Mouse (Mus musculus) CH12.LX (cell line): ENCODE measurements at regions not wholly inside any gene's neighbourhood (a gene's known extent, or its start where the extent isn't known, plus 50 kb on each side); places are given as distances from the start of the nearest gene placed in this dataset.

ENCODE experiments used
- DNase-seq: peaks from one replicate; pipeline ENCODE4 v3.0.0-alpha.2; 2013; ENCODE audit errors: extremely low read depth
- H3K27ac ChIP-seq: 2 replicates; pipeline ENCODE4 v1.5.1; 2012; ENCODE audit warnings: low read depth, mild to moderate bottlenecking, control low read depth, moderate library complexity; ENCODE audit not compliant: insufficient read depth
- H3K27me3 ChIP-seq: replicated peaks from 2 replicates; pipeline ENCODE3; 2012; ENCODE audit warnings: inconsistent platforms
- H3K36me3 ChIP-seq, 2 experiments: replicated peaks in 1 of 2; 2 replicates each; pipeline versions ENCODE3 to v1.6.1; 2012; ENCODE audit warnings: inconsistent platforms in 1 of 2, low read length in 1 of 2, mild to moderate bottlenecking in 1 of 2, mixed read lengths in 1 of 2, moderate library complexity in 1 of 2; ENCODE audit not compliant: control insufficient read depth in 1 of 2, insufficient read depth in 1 of 2
- H3K4me1 ChIP-seq, 2 experiments: 2 replicates each; pipeline ENCODE4 v1.6.1; 2012; ENCODE audit warnings: inconsistent platforms in 1 of 2, moderate library complexity in 1 of 2; ENCODE audit not compliant: insufficient read depth in 2 of 2, control insufficient read depth in 1 of 2
- H3K4me2 ChIP-seq: 2 replicates; pipeline ENCODE4 v1.6.1; 2012; ENCODE audit warnings: low read depth, mild to moderate bottlenecking, control low read depth; ENCODE audit not compliant: poor library complexity, insufficient read depth, severe bottlenecking
- H3K4me3 ChIP-seq, 3 experiments: fragments of 150-350 bp in 1 of 3; sonication (generic) in 1 of 3; replicated peaks in 1 of 3; 2 replicates each; pipeline versions ENCODE3 to v1.5.1; 2011 to 2012; ENCODE audit warnings: low read depth in 2 of 3, low read length in 2 of 3, mild to moderate bottlenecking in 2 of 3, moderate library complexity in 2 of 3, control low read depth in 1 of 3, improper control_type of control experiment in 1 of 3, inconsistent platforms in 1 of 3, mixed read lengths in 1 of 3; ENCODE audit not compliant: poor library complexity in 1 of 3
- H3K79me2 ChIP-seq: replicated peaks from 2 replicates; pipeline ENCODE4 v1.6.1; 2012; ENCODE audit warnings: mild to moderate bottlenecking, moderate library complexity; ENCODE audit not compliant: control insufficient read depth, poor library complexity, insufficient read depth, severe bottlenecking; ENCODE audit errors: extremely low read depth
- H3K9ac ChIP-seq: 2 replicates; pipeline ENCODE4 v1.6.1; 2012; ENCODE audit warnings: low read depth, mild to moderate bottlenecking, control low read depth, moderate library complexity; ENCODE audit not compliant: insufficient read depth
- H3K9me3 ChIP-seq: replicated peaks from 2 replicates; pipeline ENCODE3; 2012; ENCODE audit warnings: low read length, inconsistent platforms, mixed read lengths
- BHLHE40 ChIP-seq: IDR thresholded peaks from 2 replicates; pipeline ENCODE4 v1.6.1; 2011; ENCODE audit warnings: mild to moderate bottlenecking, low read depth, low read length, improper control_type of control experiment
- CHD1 ChIP-seq: IDR thresholded peaks from 2 replicates; pipeline ENCODE4 v1.6.1; 2012; ENCODE audit warnings: low read depth, low read length, improper control_type of control experiment, inconsistent platforms
- CTCF ChIP-seq, 2 experiments: IDR thresholded peaks in 1 of 2; conservative IDR thresholded peaks in 1 of 2; 2 replicates each; pipeline ENCODE4 v1.5.1; 2011 to 2012; ENCODE audit warnings: low read depth in 2 of 2, low read length in 2 of 2, improper control_type of control experiment in 1 of 2, inconsistent platforms in 1 of 2, mild to moderate bottlenecking in 1 of 2, moderate library complexity in 1 of 2
- E2F4 ChIP-seq: IDR thresholded peaks from 2 replicates; pipeline ENCODE4 v1.6.1; 2011; ENCODE audit warnings: low read depth, low read length, improper control_type of control experiment; ENCODE audit not compliant: insufficient replicate concordance
- ELF1 ChIP-seq: IDR thresholded peaks from 2 replicates; pipeline ENCODE4 v1.6.1; 2014; ENCODE audit warnings: low read depth, mild to moderate bottlenecking, inconsistent platforms, low read length, improper control_type of control experiment
- GABPA ChIP-seq: IDR thresholded peaks from 2 replicates; pipeline ENCODE4 v1.6.1; 2012; ENCODE audit warnings: low read depth, low read length, improper control_type of control experiment, inconsistent platforms; ENCODE audit not compliant: insufficient replicate concordance
- HCFC1 ChIP-seq: IDR thresholded peaks from 2 replicates; pipeline ENCODE4 v1.6.1; 2012; ENCODE audit warnings: low read depth, mild to moderate bottlenecking, inconsistent platforms, low read length, improper control_type of control experiment
- MAFK ChIP-seq: IDR thresholded peaks from 2 replicates; pipeline ENCODE4 v1.6.1; 2011; ENCODE audit warnings: low read length, improper control_type of control experiment; ENCODE audit not compliant: insufficient replicate concordance
- MAX ChIP-seq: IDR thresholded peaks from 2 replicates; pipeline ENCODE4 v1.6.1; 2011; ENCODE audit warnings: low read length, improper control_type of control experiment
- MEF2A ChIP-seq: IDR thresholded peaks from 2 replicates; pipeline ENCODE4 v1.6.1; 2014; ENCODE audit warnings: low read depth, mild to moderate bottlenecking, inconsistent platforms, low read length, improper control_type of control experiment, borderline replicate concordance
- MXI1 ChIP-seq: IDR thresholded peaks from 2 replicates; pipeline ENCODE4 v1.6.1; 2011; ENCODE audit warnings: mild to moderate bottlenecking, low read depth, low read length, improper control_type of control experiment
- NRF1 ChIP-seq: IDR thresholded peaks from 2 replicates; pipeline ENCODE4 v1.6.1; 2014; ENCODE audit warnings: low read depth, mild to moderate bottlenecking, inconsistent platforms, low read length, improper control_type of control experiment, moderate library complexity
- UBTF ChIP-seq: IDR thresholded peaks from 2 replicates; pipeline ENCODE4 v1.6.1; 2012; ENCODE audit warnings: low read depth, mild to moderate bottlenecking, inconsistent platforms, low read length, improper control_type of control experiment, moderate library complexity
- USF1 ChIP-seq: IDR thresholded peaks from 2 replicates; pipeline ENCODE4 v1.6.1; 2014; ENCODE audit warnings: low read depth, mild to moderate bottlenecking, inconsistent platforms, low read length, improper control_type of control experiment
- USF2 ChIP-seq: conservative IDR thresholded peaks from 2 replicates; pipeline ENCODE4 v1.6.1; 2011; ENCODE audit warnings: low read depth, low read length, improper control_type of control experiment
- ZKSCAN1 ChIP-seq: IDR thresholded peaks from 2 replicates; pipeline ENCODE4 v1.6.1; 2012; ENCODE audit warnings: low read depth, inconsistent platforms, low read length, improper control_type of control experiment, borderline replicate concordance
- ZMIZ1 ChIP-seq: IDR thresholded peaks from 2 replicates; pipeline ENCODE4 v1.6.1; 2012; ENCODE audit warnings: low read depth, mild to moderate bottlenecking, inconsistent platforms, low read length, improper control_type of control experiment
- ZNF384 ChIP-seq: IDR thresholded peaks from 2 replicates; pipeline ENCODE4 v1.6.1; 2012; ENCODE audit warnings: low read depth, low read length, improper control_type of control experiment, inconsistent platforms
- dilution Hi-C: fragments of 300-500 bp; cut with MboI; formaldehyde crosslinking; loops from 2 replicates; pipeline ENCODE4 v1.14.3; 2020; ENCODE audit warnings: low sequenced_read_pairs; ENCODE audit not compliant: extremely low pct_unique_long_range_greater_than_20kb, extremely low pct_ligation_motif_present
- in situ Hi-C: fragments of 300-500 bp; cut with MboI; formaldehyde crosslinking; loops from 3 replicates; pipeline ENCODE4 v1.14.3; 2019; ENCODE audit warnings: low sequenced_read_pairs, low pct_ligation_motif_present, low pct_unique_long_range_greater_than_20kb, mixed read lengths

DNA sequence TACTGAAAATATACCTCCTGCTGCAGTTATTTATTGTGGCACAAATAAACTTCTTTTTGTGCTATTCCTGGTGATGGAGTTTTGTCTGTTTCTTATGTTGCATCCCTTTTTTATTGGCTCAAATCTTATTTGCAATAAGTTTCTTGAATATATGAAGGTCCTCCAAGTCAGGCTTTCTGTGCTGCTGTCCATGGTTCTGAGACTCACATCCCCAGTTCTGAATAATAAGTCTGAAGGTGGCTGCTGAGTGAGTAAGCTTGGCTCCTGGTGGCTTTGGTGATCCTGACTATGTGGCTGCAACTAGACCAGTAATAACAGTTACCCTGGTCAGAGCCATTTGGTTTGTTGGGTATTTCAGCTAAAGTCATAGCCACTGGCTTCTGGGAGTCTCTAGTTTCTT is 433.6 kb upstream of the Nova1 start:
- H3K4me3 ChIP-seq = no peak overlapping the region
- in situ Hi-C loops (no loop called here), dilution Hi-C loops (no loop called here)
- no peak overlapping the region for H3K9ac ChIP-seq
- TF ChIP-seq CHD1 (no peak), ZMIZ1 (no peak), CTCF (conservative IDR thresholded peaks at IDR 0.05 in 1 of 2, IDR thresholded peaks at IDR 0.05 in 1 of 2; ENCODE audit: low read depth in 2 of 2, low read length in 2 of 2) (no peak), HCFC1 (no peak), ELF1 (no peak), ZKSCAN1 (no peak), USF2 (no peak), UBTF (no peak)
- H3K36me3 ChIP-seq = no peaks in the 10 kb centered on the region
- no peaks in the 10 kb centered on the region for H3K27me3 ChIP-seq
- H3K27ac ChIP-seq = no peak overlapping the region
- DNase-seq = peak; percentile 1
- H3K4me1 ChIP-seq = no peaks in the 10 kb centered on the region
- no peaks in the 10 kb centered on the region for H3K9me3 ChIP-seq
- no peaks in the 10 kb centered on the region for H3K79me2 ChIP-seq
- H3K4me2 ChIP-seq = no peak overlapping the region

DNA sequence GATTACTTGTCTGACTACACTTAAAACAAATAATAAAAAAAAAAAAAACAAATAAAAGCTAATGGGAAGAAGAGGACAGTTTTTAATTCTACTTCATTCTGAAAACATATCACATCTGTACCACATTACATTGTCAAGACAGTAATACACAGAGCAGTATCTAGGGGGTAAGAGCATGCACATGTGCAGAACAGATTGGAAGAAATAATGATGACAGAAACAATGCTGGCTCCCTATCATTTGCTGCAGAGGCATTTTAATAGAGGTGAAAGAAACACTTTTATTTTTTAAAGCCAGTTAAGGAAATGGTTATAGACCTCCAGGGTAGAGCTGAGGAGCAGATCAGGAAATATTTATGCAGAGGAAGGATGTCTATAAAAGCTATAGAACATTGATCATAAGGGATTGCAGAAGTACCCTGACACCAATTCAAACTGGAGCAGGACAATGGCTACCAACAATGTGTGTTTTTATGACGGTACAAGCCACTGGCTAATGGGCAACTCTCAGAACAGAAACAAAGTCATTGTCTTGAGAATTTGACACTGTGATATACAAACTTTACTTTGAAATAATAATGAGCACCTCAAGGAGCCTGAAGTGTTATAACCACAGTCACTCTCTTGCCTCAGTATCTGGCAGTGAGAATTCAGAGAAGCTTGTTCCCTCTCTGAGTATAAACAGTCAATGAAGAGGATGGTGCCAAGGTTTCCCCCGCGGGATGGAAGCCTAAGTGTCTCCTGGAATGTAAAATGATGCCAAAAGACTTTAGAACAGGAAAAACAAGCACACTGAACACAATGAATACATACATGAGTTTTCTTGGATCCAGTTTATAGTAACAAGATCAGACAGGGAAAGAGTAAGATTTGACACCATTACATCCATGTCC is 425.1 kb upstream of the Nova1 start:
- no peak overlapping the region for H3K4me2 ChIP-seq
- in situ Hi-C loops (no loop called here), dilution Hi-C loops (no loop called here)
- no peaks in the 10 kb centered on the region for H3K4me1 ChIP-seq
- no peaks in the 10 kb centered on the region for H3K36me3 ChIP-seq
- H3K9me3 ChIP-seq = no peaks in the 10 kb centered on the region
- no peaks in the 10 kb centered on the region for H3K27me3 ChIP-seq
- no peak overlapping the region for H3K4me3 ChIP-seq
- no peak for DNase-seq
- no peak for TF ChIP-seq BHLHE40
- TF ChIP-seq MAX = no peak
- TF ChIP-seq MEF2A = no peak
- TF ChIP-seq NRF1 = no peak
- TF ChIP-seq MXI1 = no peak
- no peak for TF ChIP-seq HCFC1
- no peak for TF ChIP-seq E2F4
- no peak for TF ChIP-seq ZKSCAN1
- no peak for TF ChIP-seq USF1
- no peak for TF ChIP-seq GABPA
- TF ChIP-seq MAFK = no peak
- no peak for TF ChIP-seq ZMIZ1
- TF ChIP-seq ZNF384 = no peak
- H3K27ac ChIP-seq = no peak overlapping the region
- no peak overlapping the region for H3K9ac ChIP-seq
- no peaks in the 10 kb centered on the region for H3K79me2 ChIP-seq
